Mouse (Mus musculus): ENCODE measurements at regions not wholly inside any gene's neighbourhood (a gene's known extent, or its start where the extent isn't known, plus 50 kb on each side); places are given as distances from the start of the nearest gene placed in this dataset.

DNA sequence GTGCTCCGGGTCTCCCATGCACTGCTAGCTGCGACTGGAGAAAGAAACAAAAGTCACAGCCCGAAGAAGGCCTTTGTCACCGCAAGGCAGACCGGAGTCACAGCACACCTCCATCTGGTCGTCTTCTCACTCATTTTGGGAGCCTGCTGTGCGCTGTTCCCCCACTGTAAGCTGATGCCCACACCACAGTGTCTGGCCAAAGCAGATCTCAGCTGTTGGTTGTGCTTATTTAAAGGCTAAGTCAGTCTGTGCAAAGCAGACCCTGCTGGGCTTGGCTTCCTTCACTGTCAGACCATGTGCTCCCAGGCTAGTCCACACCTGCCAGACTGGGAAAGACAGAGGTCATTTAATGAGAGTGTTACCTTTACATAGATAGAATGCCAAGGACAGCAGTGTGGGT lies 463.8 kb upstream of the Zmiz1 start:
- H3K9me3 ChIP-seq (ENCODE audit: low read length) = peaks cover 6% of the 10 kb centered on the region
- TF ChIP-seq NANOG (IDR thresholded peaks at IDR 0.05; ENCODE audit: borderline replicate concordance, low read length) = no peak
- no peak for TF ChIP-seq CTCF (conservative IDR thresholded peaks at IDR 0.05; ENCODE audit: low read length)
- TF ChIP-seq POU5F1 (IDR thresholded peaks at IDR 0.05; ENCODE audit: borderline replicate concordance, low read length) = no peak
- peaks cover 8% of the 10 kb centered on the region; the same call in 1 of the 2 replicates for H3K27me3 ChIP-seq (ENCODE audit: insufficient read depth, low read length)

DNA sequence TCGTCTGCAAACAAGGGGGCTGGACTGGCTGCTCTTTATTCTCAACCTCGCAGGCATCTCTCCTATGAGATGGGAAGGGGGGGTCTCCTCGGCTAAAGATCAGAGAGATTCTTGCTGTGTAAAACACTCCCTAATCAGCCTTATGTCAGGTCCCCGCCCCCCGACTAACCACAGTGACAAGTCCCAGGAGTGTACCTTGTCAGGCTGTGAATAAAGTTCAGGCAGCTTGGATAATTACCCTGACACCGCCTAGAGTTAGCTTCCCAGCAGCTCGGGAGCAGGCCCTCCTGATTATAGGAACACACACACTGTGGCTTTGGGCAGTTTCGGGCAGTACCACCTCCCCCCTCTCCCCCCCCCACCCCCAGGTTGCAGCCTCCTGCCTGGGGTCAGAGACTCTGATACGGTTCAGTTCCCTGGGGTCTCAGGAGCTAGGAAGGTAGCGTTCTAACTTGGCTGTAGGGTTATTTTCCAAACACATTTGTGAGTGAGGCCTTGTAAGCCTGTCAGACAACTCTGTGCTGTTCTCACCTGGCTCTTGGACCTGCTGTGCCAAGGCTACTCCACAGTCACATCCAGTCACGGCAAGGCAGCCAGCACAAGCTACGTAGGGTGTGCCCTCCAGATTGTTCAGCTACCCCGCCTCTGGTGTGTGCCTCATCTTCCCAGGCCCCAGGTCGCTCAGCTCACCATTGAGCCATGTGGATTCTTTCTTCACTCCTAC lies 461.0 kb upstream of the Zmiz1 start:
- no peaks in the 10 kb centered on the region for H3K9me3 ChIP-seq (ENCODE audit: low read length)
- no peak for TF ChIP-seq CTCF (conservative IDR thresholded peaks at IDR 0.05; ENCODE audit: low read length)
- TF ChIP-seq POU5F1 (IDR thresholded peaks at IDR 0.05; ENCODE audit: borderline replicate concordance, low read length) = no peak
- TF ChIP-seq NANOG (IDR thresholded peaks at IDR 0.05; ENCODE audit: borderline replicate concordance, low read length) = no peak

More for the DNA sequence above, 463.8 kb upstream of the Zmiz1 start:
- H3K36me3 ChIP-seq (ENCODE audit: insufficient read depth, low read length) = no peaks in the 10 kb centered on the region
- H3K4me1 ChIP-seq (replicated peaks; ENCODE audit: low read depth, low read length) = peaks cover 29% of the 10 kb centered on the region
- no peak overlapping the region for H3K4me3 ChIP-seq (replicated peaks; ENCODE audit: low read length)

DNA sequence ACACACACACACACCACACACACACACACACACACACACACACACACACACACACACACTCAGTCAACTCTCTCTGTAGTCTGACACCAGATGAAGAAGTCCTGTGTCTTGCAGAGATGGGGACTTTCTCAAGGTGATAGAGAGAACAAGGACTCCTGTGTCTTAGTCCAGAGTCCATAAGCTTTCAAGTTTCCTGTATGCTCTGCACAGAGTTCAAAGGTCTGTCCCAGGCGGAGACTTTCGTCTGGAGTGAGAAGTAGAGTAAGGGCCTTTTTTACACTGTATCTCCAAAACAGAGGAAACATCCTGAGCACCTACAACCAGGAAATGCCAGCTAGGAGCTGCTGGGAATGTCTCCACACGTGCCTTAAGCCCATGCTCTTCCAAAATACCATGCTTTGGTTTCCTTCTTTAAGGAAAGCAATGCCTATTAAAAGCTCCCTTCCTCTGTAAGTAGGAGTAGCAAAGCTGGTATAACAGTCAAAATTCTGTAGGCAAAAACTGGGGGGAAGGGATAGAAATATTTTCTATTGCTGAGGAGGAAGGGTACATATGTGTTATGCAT lies 459.9 kb upstream of the Zmiz1 start:
- Histone ChIP-seq H3K36me3 (ENCODE audit: insufficient read depth, low read length) (no peaks in the 10 kb centered on the region), H3K27me3 (ENCODE audit: insufficient read depth, low read length) (peaks cover 8% of the 10 kb centered on the region; the same call in 1 of the 2 replicates), H3K9me3 (ENCODE audit: low read length) (no peaks in the 10 kb centered on the region), H3K4me1 (replicated peaks; ENCODE audit: low read depth, low read length) (peaks cover 21% of the 10 kb centered on the region), H3K4me3 (replicated peaks; ENCODE audit: low read length) (no peak overlapping the region)
- TF ChIP-seq NANOG (IDR thresholded peaks at IDR 0.05; ENCODE audit: borderline replicate concordance, low read length) = no peak
- no peak for TF ChIP-seq CTCF (conservative IDR thresholded peaks at IDR 0.05; ENCODE audit: low read length)

More for the DNA sequence above, 461.0 kb upstream of the Zmiz1 start:
- no peak overlapping the region for H3K4me3 ChIP-seq (replicated peaks; ENCODE audit: low read length)
- no peaks in the 10 kb centered on the region for H3K36me3 ChIP-seq (ENCODE audit: insufficient read depth, low read length)
- H3K27me3 ChIP-seq (ENCODE audit: insufficient read depth, low read length) = peaks cover 8% of the 10 kb centered on the region; the same call in 1 of the 2 replicates
- H3K4me1 ChIP-seq (replicated peaks; ENCODE audit: low read depth, low read length) = peaks cover 29% of the 10 kb centered on the region

DNA sequence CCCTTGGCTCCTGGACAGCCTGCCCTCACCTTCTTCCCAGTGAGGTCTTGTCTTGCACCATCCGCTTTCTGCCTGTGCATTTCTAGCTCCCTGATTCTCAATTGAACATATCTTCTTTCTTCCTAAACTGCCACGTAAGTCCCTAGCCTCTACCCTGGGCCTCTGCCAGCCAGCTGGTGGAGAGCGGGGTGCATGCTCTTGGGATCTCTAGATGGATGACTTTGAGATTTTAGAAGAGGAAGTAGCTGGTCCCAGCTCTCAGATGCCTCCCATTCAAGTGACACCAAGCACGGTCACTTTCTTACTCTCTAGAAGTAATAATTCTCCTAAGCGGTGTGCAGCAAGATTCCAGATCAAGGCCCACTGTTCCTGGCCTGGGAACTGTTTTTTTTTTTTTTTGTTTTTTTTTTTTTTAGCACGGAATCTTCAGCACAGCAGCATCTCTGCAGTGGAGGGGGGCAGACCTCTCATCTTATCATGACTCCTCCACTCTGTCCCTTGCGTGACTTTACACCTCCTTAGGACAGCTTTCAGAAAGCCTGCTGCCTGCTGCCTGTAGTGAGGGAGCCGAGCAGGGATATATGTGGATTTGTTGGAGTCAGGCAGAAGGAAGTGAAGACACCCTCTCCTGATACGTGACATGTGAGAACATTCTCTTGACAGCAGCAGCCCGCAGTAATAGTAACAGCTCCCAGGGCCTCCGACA lies 453.6 kb upstream of the Zmiz1 start:
- Histone ChIP-seq H3K4me1 (replicated peaks; ENCODE audit: low read depth, low read length) (no peaks in the 10 kb centered on the region), H3K27me3 (ENCODE audit: insufficient read depth, low read length) (0 out of 2 replicates have a peak, but pooled peaks cover 5% of the 10 kb centered on the region), H3K4me3 (replicated peaks; ENCODE audit: low read length) (no peak overlapping the region), H3K36me3 (ENCODE audit: insufficient read depth, low read length) (no peaks in the 10 kb centered on the region), H3K9me3 (ENCODE audit: low read length) (no peaks in the 10 kb centered on the region)
- no peak for TF ChIP-seq CTCF (conservative IDR thresholded peaks at IDR 0.05; ENCODE audit: low read length)
- no peak for TF ChIP-seq NANOG (IDR thresholded peaks at IDR 0.05; ENCODE audit: borderline replicate concordance, low read length)
- no peak for TF ChIP-seq POU5F1 (IDR thresholded peaks at IDR 0.05; ENCODE audit: borderline replicate concordance, low read length)

DNA sequence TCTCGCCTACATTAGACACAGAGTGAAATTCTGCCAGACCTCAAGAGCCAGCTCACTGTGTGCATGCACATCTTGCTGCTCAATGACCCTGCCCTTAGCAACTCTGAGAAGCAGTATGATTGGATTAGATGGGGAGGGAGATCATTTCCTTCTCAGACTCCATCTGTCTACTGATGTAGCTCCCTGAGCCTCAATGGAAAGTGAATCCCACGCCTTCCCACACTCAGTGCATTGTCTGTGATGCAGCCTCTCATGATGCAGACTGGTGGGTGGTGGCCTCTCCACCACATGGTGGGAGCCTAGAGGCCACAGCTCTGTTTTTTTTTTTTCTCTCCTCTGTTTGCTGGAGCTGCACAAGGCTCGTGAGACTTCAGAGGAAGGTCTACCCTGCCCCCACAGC lies 447.1 kb upstream of the Zmiz1 start:
- Histone ChIP-seq H3K27me3 (ENCODE audit: insufficient read depth, low read length) (peaks cover 8% of the 10 kb centered on the region; the same call in 1 of the 2 replicates), H3K4me1 (replicated peaks; ENCODE audit: low read depth, low read length) (peaks cover 15% of the 10 kb centered on the region), H3K4me3 (replicated peaks; ENCODE audit: low read length) (no peak overlapping the region), H3K9me3 (ENCODE audit: low read length) (no peaks in the 10 kb centered on the region), H3K36me3 (ENCODE audit: insufficient read depth, low read length) (no peaks in the 10 kb centered on the region)
- TF ChIP-seq CTCF (conservative IDR thresholded peaks at IDR 0.05; ENCODE audit: low read length) (no peak), NANOG (IDR thresholded peaks at IDR 0.05; ENCODE audit: borderline replicate concordance, low read length) (no peak), POU5F1 (IDR thresholded peaks at IDR 0.05; ENCODE audit: borderline replicate concordance, low read length) (no peak)

DNA sequence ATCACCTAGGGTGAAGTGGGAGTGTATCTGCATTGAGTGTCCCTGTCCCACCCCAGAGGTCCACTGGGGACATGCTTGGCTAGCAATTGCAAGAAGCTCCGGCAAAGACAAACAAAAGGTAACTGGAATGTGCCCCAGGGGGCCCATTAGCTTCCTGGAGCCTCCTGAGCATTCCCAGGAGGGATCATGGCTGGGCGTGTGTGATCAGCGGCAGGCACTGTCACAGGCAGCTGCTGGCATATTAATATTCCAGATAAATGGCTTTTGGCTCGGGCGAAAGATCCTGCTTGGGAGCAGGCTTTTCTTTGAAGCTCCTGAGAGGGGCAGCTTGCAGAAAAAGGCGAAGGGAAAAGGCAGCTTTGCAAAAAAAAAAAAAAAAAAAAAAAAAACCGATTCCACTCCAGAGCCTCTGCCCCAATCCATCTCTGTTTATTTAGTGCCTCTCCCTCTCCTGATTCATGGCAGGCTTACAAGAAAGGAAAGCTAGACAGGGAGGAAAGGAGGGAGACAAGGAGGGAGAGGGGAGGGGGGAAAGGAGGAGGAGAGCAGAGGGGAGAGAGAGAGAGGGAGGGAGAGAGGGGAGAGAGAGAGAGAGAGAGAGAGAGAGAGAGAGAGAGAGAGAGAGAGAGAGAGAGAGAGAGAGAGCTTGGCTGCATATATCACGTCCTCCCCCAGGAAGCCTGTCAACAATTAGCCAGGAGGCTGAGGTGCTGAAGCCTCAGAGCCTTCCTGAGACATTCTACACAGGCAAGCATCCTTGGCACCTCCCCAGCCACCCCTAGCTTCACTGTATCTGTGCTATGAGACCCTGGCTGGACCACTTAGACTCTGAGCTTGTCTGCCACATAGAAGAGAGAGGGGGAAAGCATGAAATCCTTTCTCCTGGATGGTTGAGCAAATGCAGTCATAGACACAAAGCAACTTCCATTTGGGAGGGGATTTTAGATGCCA lies 443.4 kb upstream of the Zmiz1 start:
- TF ChIP-seq CTCF (conservative IDR thresholded peaks at IDR 0.05; ENCODE audit: low read length) = no peak
- no peak for TF ChIP-seq POU5F1 (IDR thresholded peaks at IDR 0.05; ENCODE audit: borderline replicate concordance, low read length)
- TF ChIP-seq NANOG (IDR thresholded peaks at IDR 0.05; ENCODE audit: borderline replicate concordance, low read length) = 0 out of 2 replicates have a peak, but pooled peaks have one; percentile 11
- peaks cover 3% of the 10 kb centered on the region; the same call in 1 of the 2 replicates for H3K27me3 ChIP-seq (ENCODE audit: insufficient read depth, low read length)
- no peak overlapping the region for H3K4me3 ChIP-seq (replicated peaks; ENCODE audit: low read length)
- H3K36me3 ChIP-seq (ENCODE audit: insufficient read depth, low read length) = no peaks in the 10 kb centered on the region
- H3K4me1 ChIP-seq (replicated peaks; ENCODE audit: low read depth, low read length) = peaks cover 15% of the 10 kb centered on the region
- no peaks in the 10 kb centered on the region for H3K9me3 ChIP-seq (ENCODE audit: low read length)

DNA sequence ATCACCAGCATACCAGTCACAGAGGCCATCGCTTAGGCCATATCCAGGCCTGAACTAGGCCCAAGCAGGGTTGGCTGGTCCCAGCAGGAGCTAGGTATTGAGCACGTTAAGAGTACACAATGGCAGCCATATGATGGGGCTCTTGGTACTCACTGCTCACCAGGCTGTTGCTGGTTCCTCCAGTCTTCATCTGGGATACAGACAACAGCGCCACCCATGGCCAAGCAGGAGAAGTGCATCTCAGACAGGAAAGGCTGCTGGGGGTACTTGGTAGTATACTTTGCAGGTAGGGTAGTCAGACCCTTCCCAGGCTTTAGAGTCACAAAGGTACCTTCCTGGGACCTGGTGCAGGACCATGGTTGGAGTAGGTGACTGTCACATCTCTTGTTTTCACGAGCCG lies 441.1 kb upstream of the Zmiz1 start:
- H3K4me3 ChIP-seq (replicated peaks; ENCODE audit: low read length) = no peak overlapping the region
- peaks cover 15% of the 10 kb centered on the region for H3K4me1 ChIP-seq (replicated peaks; ENCODE audit: low read depth, low read length)
- no peaks in the 10 kb centered on the region; the same call in 1 of the 2 replicates for H3K27me3 ChIP-seq (ENCODE audit: insufficient read depth, low read length)
- H3K36me3 ChIP-seq (ENCODE audit: insufficient read depth, low read length) = no peaks in the 10 kb centered on the region
- H3K9me3 ChIP-seq (ENCODE audit: low read length) = no peaks in the 10 kb centered on the region
- TF ChIP-seq NANOG (IDR thresholded peaks at IDR 0.05; ENCODE audit: borderline replicate concordance, low read length) (no peak), POU5F1 (IDR thresholded peaks at IDR 0.05; ENCODE audit: borderline replicate concordance, low read length) (no peak), CTCF (conservative IDR thresholded peaks at IDR 0.05; ENCODE audit: low read length) (peak; percentile 80)
